Mouse (Mus musculus) lung, postnatal 0 days (tissue): ENCODE results near the gene Abl1.

Source experiments
- CTCF ChIP-seq: IDR thresholded peaks from 2 replicates; pipeline ENCODE4 v1.5.1; 2016; ENCODE audit warnings: antibody characterized with exemption, mild to moderate bottlenecking
- EP300 ChIP-seq: IDR thresholded peaks from 2 replicates; pipeline ENCODE4 v1.6.1; 2016; ENCODE audit warnings: antibody characterized with exemption, mild to moderate bottlenecking, control low read depth

DNA sequence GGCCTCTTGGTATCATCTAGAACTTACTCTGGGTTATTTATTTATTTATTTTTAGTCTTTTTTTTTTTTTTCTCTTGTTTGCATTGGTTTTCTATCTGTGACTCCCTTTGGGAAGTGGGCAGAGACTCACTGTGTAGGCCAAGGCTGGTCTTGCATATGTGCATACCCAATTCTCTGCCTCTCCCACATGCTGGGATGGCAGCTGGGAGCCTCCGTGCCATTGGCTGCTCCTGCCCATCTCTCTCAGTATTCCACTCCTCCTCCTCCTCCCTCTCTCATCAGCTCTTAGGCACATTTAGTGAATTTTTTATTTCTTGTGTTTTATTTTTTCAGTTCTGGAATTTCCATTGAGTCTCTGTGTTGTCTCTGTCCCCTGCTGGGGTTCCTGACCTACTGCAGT lies 53.6 kb downstream of the Abl1 start:
- no peak for TF ChIP-seq EP300
- TF ChIP-seq CTCF: no peak
